14 mouse cellular contexts compared by ENCODE assay signal in genomic region chr6:137141247-137141820, GRCm38 (mm10). TPM values are rescaled to one million over a fixed set of nuclear protein-coding genes. Genes with fewer than 3 reads are reported as not detected.
A peak's percentile ranks its signal among the peaks of the same experiment; 100 is the strongest.
DNase-seq lines count a peak whose midpoint lies in the region; ATAC-seq and TF ChIP-seq lines count a peak whose summit lies in the region.
"Had no signal": no experiment of that assay in that cellular context is flagged by ENCODE, and none has a peak within 500 bp of the region (broad histone marks: within the 10 kb centered on the region; RNA-seq: fewer than 3 reads in every experiment).

No protein-coding gene starts in this region.

- H3K27ac ChIP-seq in kidney, embryonic 16.5 days (ENCODE audit: low read length) = peak overlapping the region; percentile 40; the same call in 1 of the 2 replicates
- H3K27ac ChIP-seq in stomach, embryonic 14.5 days (ENCODE audit: low read length) = peak overlapping the region; percentile 22; the same call in 1 of the 2 replicates
- H3K27ac ChIP-seq in stomach, postnatal 0 days (replicated peaks) = no peak overlapping the region
- H3K27ac ChIP-seq: hindbrain, embryonic 15.5 days; limb, embryonic 10.5 days; liver, embryonic 15.5 days had no signal

- no peak for ATAC-seq in kidney, embryonic 16.5 days (ENCODE audit: low FRiP score, low TSS enrichment)
- no peak for ATAC-seq in stomach, embryonic 14.5 days (ENCODE audit: insufficient number of reproducible peaks, insufficient read depth, low FRiP score, low read depth)
- no peak for ATAC-seq in stomach, postnatal 0 days (ENCODE audit: low FRiP score, low TSS enrichment)
- no peak for ATAC-seq in activated CD4-positive, CD25-positive, alpha-beta regulatory T cell, adult 4 months

- H3K27me3 ChIP-seq in kidney, embryonic 16.5 days (ENCODE audit: insufficient read depth, low read length) = no peaks in the 10 kb centered on the region
- H3K27me3 ChIP-seq in stomach, embryonic 14.5 days (ENCODE audit: control insufficient read depth, insufficient read depth, low read length) = no peaks in the 10 kb centered on the region
- H3K27me3 ChIP-seq in stomach, postnatal 0 days (ENCODE audit: control insufficient read depth, insufficient read depth, low read length) = no peaks in the 10 kb centered on the region
- H3K27me3 ChIP-seq: heart, embryonic 15.5 days; hindbrain, embryonic 15.5 days; liver, embryonic 15.5 days had no signal

- no peaks in the 10 kb centered on the region for H3K36me3 ChIP-seq in kidney, embryonic 16.5 days (ENCODE audit: insufficient read depth, low read length)
- no peaks in the 10 kb centered on the region for H3K36me3 ChIP-seq in stomach, embryonic 14.5 days (ENCODE audit: control insufficient read depth, insufficient read depth, low read length)
- no peaks in the 10 kb centered on the region for H3K36me3 ChIP-seq in stomach, postnatal 0 days (ENCODE audit: control insufficient read depth, insufficient read depth, low read length)
- H3K36me3 ChIP-seq: heart, embryonic 15.5 days; hindbrain, embryonic 15.5 days; limb, embryonic 10.5 days; liver, embryonic 15.5 days had no signal

- no peak overlapping the region for H3K4me3 ChIP-seq in kidney, embryonic 16.5 days (ENCODE audit: low read length)
- H3K4me3 ChIP-seq in stomach, embryonic 14.5 days (ENCODE audit: low read depth, low read length) = no peak overlapping the region
- no peak overlapping the region for H3K4me3 ChIP-seq in stomach, postnatal 0 days (ENCODE audit: low read depth, low read length)
- H3K4me3 ChIP-seq: heart, embryonic 15.5 days; hindbrain, embryonic 15.5 days; limb, embryonic 10.5 days; liver, embryonic 15.5 days had no signal

- TF ChIP-seq CTCF in stomach, postnatal 0 days (IDR thresholded peaks at IDR 0.05; ENCODE audit: low read depth) = no peak

- no peak overlapping the region for H3K9ac ChIP-seq in kidney, embryonic 16.5 days (replicated peaks; ENCODE audit: low read length)
- H3K9ac ChIP-seq in stomach, embryonic 14.5 days (replicated peaks; ENCODE audit: low read depth, low read length) = no peak overlapping the region
- no peak overlapping the region for H3K9ac ChIP-seq in stomach, postnatal 0 days (ENCODE audit: low read length)
- H3K9ac ChIP-seq: heart, embryonic 15.5 days; hindbrain, embryonic 15.5 days; liver, embryonic 15.5 days had no signal

- WGBS in kidney, embryonic 16.5 days = 41% methylated on average over 5 of the region's 5 CpGs
- 43% methylated on average over 5 of the region's 5 CpGs for WGBS in stomach, embryonic 14.5 days
- WGBS in stomach, postnatal 0 days = 73% methylated on average over 5 of the region's 5 CpGs

- H3K4me1 ChIP-seq in kidney, embryonic 16.5 days (ENCODE audit: insufficient read depth, low read length) = peaks cover 38% of the 10 kb centered on the region
- peaks cover 36% of the 10 kb centered on the region for H3K4me1 ChIP-seq in stomach, embryonic 14.5 days (ENCODE audit: control insufficient read depth, insufficient read depth, low read length)
- peaks cover 2% of the 10 kb centered on the region; the same call in 1 of the 2 replicates for H3K4me1 ChIP-seq in stomach, postnatal 0 days (replicated peaks; ENCODE audit: control insufficient read depth, insufficient read depth)
- H3K4me1 ChIP-seq: liver, embryonic 15.5 days had no signal

- DNase-seq in embryo, embryonic 10.5 days (ENCODE audit: low spot score) = peak; percentile 18
- DNase-seq in embryo, embryonic 9.5 days (ENCODE audit: extremely low spot score) = no peak
- DNase-seq in kidney, postnatal 4 days = no peak
- no peak for DNase-seq in stomach, postnatal 0 days (ENCODE audit: low spot score)
- DNase-seq: cerebellum, postnatal 10 days; gastrocnemius, postnatal 10 days; kidney, adult 2 months had no signal

- no peaks in the 10 kb centered on the region for H3K9me3 ChIP-seq in kidney, embryonic 16.5 days (ENCODE audit: low read length)
- H3K9me3 ChIP-seq in stomach, embryonic 14.5 days (ENCODE audit: control insufficient read depth, low read depth, low read length) = no peaks in the 10 kb centered on the region
- no peaks in the 10 kb centered on the region for H3K9me3 ChIP-seq in stomach, postnatal 0 days (ENCODE audit: control insufficient read depth, low read length)
- H3K9me3 ChIP-seq: heart, embryonic 15.5 days; hindbrain, embryonic 15.5 days; limb, embryonic 10.5 days; liver, embryonic 15.5 days had no signal

- H3K4me2 ChIP-seq in kidney, embryonic 16.5 days (replicated peaks; ENCODE audit: low read depth, low read length) = no peak overlapping the region
- H3K4me2 ChIP-seq in stomach, embryonic 14.5 days (replicated peaks; ENCODE audit: low read depth, low read length) = no peak overlapping the region
- H3K4me2 ChIP-seq in stomach, postnatal 0 days (replicated peaks; ENCODE audit: low read depth) = no peak overlapping the region
- H3K4me2 ChIP-seq: hindbrain, embryonic 15.5 days; liver, embryonic 15.5 days had no signal

- TF ChIP-seq EP300 in stomach, postnatal 0 days (optimal IDR thresholded peaks at IDR 0.05) = no peak

RNA-seq across cellular contexts. Expression of gene Rerg, which starts 29.0 kb away (rescaled TPM):
- polyA plus RNA-seq in kidney, embryonic 16.5 days (2015; fragmentation: Nextera tagmentation; extraction: Ambion mirVana) = 14.4 and 16.2 TPM in 2 replicates
- 32.6 and 36.5 TPM in 2 replicates for polyA plus RNA-seq in stomach, embryonic 14.5 days (2014; fragmentation: Nextera tagmentation; extraction: Ambion mirVana)
- 22.5 and 23.9 TPM in 2 replicates for polyA plus RNA-seq in stomach, postnatal 0 days (2015; fragmentation: Nextera tagmentation; extraction: Ambion mirVana)
- not detected for polyA plus RNA-seq in activated CD4-positive, CD25-positive, alpha-beta regulatory T cell, adult 4 months (2017; shearing (Covaris generic))

Comparison
In these comparisons a context has a peak if more than half of its experiments do, and no peak if none do; other contexts are left out.
1. RNA of gene Rerg, which starts 29.0 kb away (polyA plus RNA-seq): 32.6 to 36.5 TPM in stomach, embryonic 14.5 days, 22.5 to 23.9 TPM in stomach, postnatal 0 days and 14.4 to 16.2 TPM in kidney, embryonic 16.5 days; not detected in activated CD4-positive, CD25-positive, alpha-beta regulatory T cell, adult 4 months; every median in the first group is over 10 times any median in the second.